Mouse (Mus musculus): ENCODE data around the gene Cntn4.

Gene Cntn4

GRCm38 (mm10) chr6:106565769-106566459 lies 888.5 kb downstream of the Cntn4 start:
- TF ChIP-seq GATA4 (IDR thresholded peaks at IDR 0.05; ENCODE audit: insufficient replicate concordance, low read length) = no peak

DNA sequence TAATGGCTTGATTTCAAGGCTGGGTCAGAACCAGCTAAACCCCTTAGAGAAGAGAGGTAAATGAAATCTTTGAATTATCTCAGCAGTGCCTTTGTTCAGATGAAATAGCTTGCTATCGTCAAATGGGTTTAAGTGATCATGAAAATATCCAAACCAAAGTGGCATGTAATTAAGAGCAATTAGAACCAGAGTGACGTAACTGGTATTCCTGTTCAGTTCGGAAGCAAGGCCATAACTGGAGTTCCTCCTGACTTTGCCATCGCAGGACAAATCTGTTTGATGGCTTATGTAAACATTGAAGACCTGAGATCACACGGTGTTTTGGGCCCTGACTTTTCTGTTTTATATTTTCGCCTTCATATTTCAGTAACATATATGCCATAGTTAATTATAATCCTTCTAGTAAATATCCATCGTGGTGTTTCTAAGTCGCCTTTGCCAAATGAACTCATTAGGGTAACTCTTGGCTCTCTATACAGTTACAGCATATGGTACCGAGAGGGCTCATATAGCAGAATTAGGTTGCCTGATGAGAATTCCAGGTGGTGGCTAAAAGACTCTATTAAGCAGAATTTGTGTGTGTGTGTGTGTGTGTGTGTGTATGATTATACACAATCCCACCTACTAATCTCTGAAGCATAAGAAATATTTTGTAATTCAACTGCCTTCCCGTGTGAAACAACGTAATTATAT lies 889.6 kb downstream of the Cntn4 start:
- no peak for TF ChIP-seq GATA4 (IDR thresholded peaks at IDR 0.05; ENCODE audit: insufficient replicate concordance, low read length)

DNA sequence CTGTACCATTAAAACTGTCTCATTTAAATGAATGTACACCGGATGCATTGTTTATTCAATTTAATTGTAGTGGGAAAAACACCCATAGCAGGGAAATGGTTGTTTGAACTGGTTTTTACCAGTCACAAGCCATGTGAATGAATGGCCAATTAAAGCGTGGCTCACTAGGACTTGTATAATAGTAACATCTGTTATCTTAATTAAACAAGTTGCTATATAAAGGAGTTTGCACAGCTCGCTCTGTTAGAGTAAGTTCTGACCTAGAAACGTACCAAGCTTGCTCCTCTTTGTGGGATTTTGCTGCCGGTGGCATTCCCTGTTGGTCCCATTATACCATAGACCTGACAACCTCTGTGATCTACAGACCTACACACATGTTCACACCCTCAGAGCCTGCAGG lies 902.7 kb downstream of the Cntn4 start:
- no peak for TF ChIP-seq GATA4 (IDR thresholded peaks at IDR 0.05; ENCODE audit: insufficient replicate concordance, low read length)

DNA sequence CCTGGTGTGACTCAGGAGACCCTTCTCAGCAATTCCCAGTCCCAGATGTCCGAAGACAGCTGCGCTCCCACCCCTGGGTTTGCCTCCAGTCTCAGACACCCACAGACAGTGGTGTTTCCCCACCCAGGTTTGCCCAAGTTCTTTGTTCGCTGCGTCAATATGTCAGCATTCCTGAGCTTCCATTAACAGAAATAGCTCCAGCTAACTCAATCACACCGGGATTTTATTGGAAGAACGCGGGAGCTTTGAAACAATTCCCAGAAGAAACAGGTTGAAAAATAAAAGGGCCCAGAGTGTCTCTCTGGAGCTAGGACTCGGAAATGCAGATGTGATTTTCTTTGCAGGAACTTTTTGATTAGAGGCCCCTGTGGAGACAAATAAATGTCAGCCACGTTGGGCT lies 916.3 kb downstream of the Cntn4 start:
- TF ChIP-seq GATA4 (IDR thresholded peaks at IDR 0.05; ENCODE audit: insufficient replicate concordance, low read length) = no peak

- no peak for TF ChIP-seq GATA4 (IDR thresholded peaks at IDR 0.05; ENCODE audit: insufficient replicate concordance, low read length)
Observed at GRCm38 (mm10) chr6:106617081-106617480, 939.6 kb downstream of the Cntn4 start.

- no peak for TF ChIP-seq GATA4 (IDR thresholded peaks at IDR 0.05; ENCODE audit: insufficient replicate concordance, low read length)
Observed at GRCm38 (mm10) chr6:106621188-106621749, 943.8 kb downstream of the Cntn4 start.

DNA sequence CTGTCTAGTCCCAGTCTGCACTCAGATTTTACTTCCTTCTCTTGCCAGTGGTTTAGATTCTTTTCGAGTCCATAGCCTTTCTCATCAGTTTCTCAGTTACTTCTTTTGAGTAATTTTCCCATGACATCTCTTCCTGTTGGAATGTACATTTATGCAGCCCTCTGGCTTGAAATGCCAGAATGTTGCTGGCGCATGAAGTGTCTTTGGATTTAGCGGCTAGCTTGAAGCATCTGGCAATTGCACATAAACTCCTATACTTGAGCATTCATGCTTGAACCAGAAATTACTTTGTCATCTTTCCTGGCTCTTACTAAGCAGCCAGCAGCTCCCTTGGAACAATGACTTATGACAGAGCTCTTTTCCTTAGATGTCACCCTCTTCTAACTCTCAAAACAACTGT lies 965.6 kb downstream of the Cntn4 start:
- no peak for TF ChIP-seq GATA4 (IDR thresholded peaks at IDR 0.05; ENCODE audit: insufficient replicate concordance, low read length)

- no peak for TF ChIP-seq GATA4 (IDR thresholded peaks at IDR 0.05; ENCODE audit: insufficient replicate concordance, low read length)
Observed at GRCm38 (mm10) chr6:106645496-106646211, 968.2 kb downstream of the Cntn4 start.

DNA sequence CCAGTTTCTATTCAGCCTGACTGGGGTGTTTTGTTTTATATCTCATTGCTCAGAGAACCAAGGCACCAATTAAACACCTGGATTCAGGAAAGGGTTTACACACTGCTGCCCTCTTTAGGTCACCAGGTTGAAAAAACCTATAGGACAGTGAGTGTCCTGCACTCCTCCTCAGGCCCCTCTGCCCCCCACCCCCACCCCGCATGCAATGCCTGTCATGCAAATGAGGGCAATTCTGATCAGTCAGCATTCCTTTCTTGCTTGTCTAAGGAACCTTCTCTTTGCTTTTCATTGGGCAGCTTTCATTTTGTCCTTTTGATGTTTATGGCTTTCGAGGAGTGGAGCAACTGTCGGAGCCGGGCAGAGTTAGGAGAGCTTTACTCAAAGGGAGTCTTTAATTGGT lies 969.5 kb downstream of the Cntn4 start:
- no peak for TF ChIP-seq GATA4 (IDR thresholded peaks at IDR 0.05; ENCODE audit: insufficient replicate concordance, low read length)

GRCm38 (mm10) chr6:106663780-106664651 lies 986.6 kb downstream of the Cntn4 start:
- no peak for TF ChIP-seq GATA4 (IDR thresholded peaks at IDR 0.05; ENCODE audit: insufficient replicate concordance, low read length)

- no peak for TF ChIP-seq GATA4 (IDR thresholded peaks at IDR 0.05; ENCODE audit: insufficient replicate concordance, low read length)
Observed at GRCm38 (mm10) chr6:106675581-106675980, 998.1 kb downstream of the Cntn4 start.

DNA sequence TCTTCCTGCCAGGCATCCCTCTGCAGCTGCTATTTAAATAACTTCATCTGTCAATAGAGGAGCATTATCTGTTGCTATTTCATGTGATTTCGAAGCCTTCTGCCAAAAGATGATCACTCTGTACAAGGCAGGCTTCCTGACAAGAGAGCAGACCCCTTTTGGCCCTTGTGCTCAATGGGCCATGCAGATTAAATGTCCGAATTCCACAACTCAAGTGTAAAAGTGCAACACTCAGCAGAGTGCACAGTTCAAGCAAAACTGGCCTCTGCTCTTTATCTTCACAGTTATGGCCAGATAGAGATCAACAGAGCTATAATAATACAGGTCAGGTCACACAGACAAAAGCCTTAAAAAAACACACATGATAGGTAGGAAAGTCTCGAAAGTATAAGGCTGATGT lies 1024.5 kb downstream of the Cntn4 start:
- no peak for TF ChIP-seq GATA4 (IDR thresholded peaks at IDR 0.05; ENCODE audit: insufficient replicate concordance, low read length)

DNA sequence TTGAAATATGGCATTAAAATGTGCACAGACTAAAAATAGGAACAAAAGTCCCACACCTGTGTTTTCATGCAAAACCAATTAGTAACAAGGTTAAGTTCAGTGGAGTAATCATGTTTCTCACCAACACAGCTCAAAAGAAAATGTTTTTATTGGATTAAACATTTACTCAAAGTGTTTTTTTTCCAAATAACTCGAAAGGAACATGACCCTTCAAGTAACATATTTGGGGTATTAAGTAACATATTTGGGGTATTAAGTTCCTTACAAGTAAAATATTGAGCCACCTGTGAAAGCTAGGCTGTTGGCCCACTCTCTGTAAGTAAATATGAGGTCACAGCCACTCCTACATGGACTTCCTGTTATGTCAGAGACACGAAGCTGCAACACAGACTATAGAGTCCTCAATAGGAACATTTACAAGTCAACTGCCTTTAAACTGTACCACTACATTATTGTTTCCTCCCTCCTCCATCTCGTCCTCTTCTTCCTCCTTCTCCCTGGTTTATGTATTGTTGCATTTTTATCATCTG lies 1028.1 kb downstream of the Cntn4 start:
- TF ChIP-seq GATA4 (IDR thresholded peaks at IDR 0.05; ENCODE audit: insufficient replicate concordance, low read length) = no peak

GRCm38 (mm10) chr6:106725642-106726041 lies 1048.2 kb downstream of the Cntn4 start:
- no peak for TF ChIP-seq GATA4 (IDR thresholded peaks at IDR 0.05; ENCODE audit: insufficient replicate concordance, low read length)

- TF ChIP-seq GATA4 (IDR thresholded peaks at IDR 0.05; ENCODE audit: insufficient replicate concordance, low read length) = no peak
Observed at GRCm38 (mm10) chr6:106726078-106726477, 1048.6 kb downstream of the Cntn4 start.

Data from liver, adult (tissue).